Mouse (Mus musculus) fibroblast of lung, adult 2 months (primary cell): ENCODE measurements around the gene Gm49673.
"Not testable (repeated sequence)": the region's sequence is repeated elsewhere in the genome, so short reads cannot be mapped to it uniquely, and the experiment has no call there.

Experiments
- DNase-seq: peaks from one replicate; pipeline ENCODE4 v3.0.0-alpha.2; 2011; ENCODE audit warnings: low read depth

Gene Gm49673

GRCm38 (mm10) chr17:8130849-8131248 lies 16.7 kb downstream of the Gm49673 start:
- DNase-seq: not testable (repeated sequence)

DNA sequence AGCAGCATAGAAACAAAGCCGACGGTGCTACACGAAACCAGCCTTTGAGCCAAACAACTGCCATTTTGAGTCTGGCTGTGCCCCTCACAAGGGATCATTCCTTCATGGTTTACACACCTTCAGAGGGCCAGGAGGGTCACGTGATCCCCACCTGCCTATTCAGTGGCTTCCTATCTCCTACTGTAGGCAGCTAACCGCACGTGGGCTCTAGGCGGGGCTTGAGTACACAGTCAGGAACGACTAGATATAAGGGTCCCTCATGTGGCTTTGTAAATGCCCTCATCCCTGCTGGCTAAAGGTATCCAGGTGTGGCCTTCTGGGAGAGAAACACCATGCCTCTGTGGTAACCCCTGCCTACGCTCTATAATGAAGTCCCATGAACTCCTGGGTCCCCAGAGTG lies 18.0 kb downstream of the Gm49673 start:
- not testable (repeated sequence) for DNase-seq

- DNase-seq: not testable (repeated sequence)
Measured at GRCm38 (mm10) chr17:8128326-8128993, 19.1 kb downstream of the Gm49673 start.

GRCm38 (mm10) chr17:8124586-8124985 lies 23.0 kb downstream of the Gm49673 start:
- not testable (repeated sequence) for DNase-seq

GRCm38 (mm10) chr17:8122974-8123373 lies 24.6 kb downstream of the Gm49673 start:
- not testable (repeated sequence) for DNase-seq

GRCm38 (mm10) chr17:8116928-8117327 lies 30.7 kb downstream of the Gm49673 start:
- not testable (repeated sequence) for DNase-seq

DNA sequence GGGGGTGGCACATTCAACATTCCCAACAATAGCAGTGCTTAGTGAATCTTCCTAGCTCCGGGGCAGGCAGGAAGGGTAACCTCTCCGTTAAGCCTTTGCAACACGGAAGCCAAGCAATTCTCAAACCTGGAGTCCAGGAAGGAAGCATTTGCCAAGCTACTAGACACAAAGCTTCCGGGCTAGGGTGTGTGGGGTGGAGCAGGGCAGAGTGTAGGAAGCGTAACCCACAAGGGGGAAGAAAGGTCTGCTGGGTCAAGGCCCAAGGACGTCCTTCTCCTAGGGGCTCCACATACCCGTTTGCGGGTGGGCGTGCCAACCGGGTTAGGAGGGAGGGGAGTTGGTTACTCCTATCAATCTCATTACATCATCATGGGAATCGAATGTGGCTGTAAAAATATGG lies 31.2 kb downstream of the Gm49673 start:
- not testable (repeated sequence) for DNase-seq

- not testable (repeated sequence) for DNase-seq
Measured at GRCm38 (mm10) chr17:8112199-8112598, 35.4 kb downstream of the Gm49673 start.

DNA sequence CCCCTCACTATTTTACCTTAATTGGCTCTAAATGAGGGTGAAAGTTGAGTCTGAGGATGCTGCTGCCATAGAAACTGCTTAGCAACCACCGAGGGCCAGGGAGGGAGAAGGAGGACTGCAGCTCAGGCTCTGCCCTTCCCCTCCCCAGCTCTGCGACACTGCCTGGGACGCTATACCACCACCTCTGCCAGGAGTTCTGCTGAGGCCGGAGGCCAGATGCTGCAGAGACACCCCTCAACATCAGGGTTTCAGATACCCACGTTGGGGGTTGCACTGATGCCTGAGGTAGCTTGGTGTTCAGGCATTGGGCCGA lies 46.3 kb downstream of the Gm49673 start:
- DNase-seq: not testable (repeated sequence)

- DNase-seq: not testable (repeated sequence)
Measured at GRCm38 (mm10) chr17:8100405-8101296, 46.9 kb downstream of the Gm49673 start.

- not testable (repeated sequence) for DNase-seq
Measured at GRCm38 (mm10) chr17:8096199-8096598, 51.4 kb downstream of the Gm49673 start.

DNA sequence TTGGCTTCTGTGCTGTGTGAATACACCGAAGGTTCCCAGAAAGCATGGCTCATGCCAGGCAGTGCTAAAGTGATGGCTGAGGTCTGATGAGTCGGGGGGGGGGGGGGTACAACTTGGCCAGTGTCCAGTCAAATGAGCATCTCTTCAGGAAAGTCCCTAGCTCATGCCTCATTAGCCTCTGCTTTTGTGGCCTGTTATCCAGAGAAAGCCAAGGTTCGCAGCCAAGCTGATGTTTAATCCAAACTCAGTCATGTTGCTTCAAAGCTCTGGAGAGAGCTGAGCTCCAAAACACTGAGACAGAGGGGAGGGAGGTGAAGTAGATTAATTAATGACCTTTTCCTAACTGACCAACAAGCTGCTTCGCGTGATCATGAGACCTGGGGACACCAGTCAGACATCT lies 51.9 kb downstream of the Gm49673 start:
- not testable (repeated sequence) for DNase-seq

GRCm38 (mm10) chr17:8092537-8093526 lies 54.8 kb downstream of the Gm49673 start:
- DNase-seq: not testable (repeated sequence)

DNA sequence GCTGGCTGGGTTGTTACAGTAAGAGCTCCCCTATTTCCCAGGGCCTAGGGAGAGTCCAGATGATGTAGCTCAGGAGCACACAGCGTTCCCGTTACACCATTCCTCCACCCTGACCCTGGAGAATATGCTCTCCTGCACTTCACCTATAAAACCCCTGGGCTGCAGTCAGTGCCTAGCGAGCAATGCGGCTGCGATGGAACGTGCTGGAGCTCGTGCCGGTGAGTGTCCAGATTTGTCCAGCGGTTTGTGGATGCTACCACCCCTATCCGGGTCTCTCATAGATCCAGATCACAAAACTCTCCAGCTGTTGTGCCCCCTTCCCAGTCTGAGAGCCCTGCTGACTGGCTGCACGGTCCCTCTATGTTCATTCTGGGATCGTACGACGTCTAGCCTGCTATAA lies 56.3 kb downstream of the Gm49673 start:
- DNase-seq: not testable (repeated sequence)

DNA sequence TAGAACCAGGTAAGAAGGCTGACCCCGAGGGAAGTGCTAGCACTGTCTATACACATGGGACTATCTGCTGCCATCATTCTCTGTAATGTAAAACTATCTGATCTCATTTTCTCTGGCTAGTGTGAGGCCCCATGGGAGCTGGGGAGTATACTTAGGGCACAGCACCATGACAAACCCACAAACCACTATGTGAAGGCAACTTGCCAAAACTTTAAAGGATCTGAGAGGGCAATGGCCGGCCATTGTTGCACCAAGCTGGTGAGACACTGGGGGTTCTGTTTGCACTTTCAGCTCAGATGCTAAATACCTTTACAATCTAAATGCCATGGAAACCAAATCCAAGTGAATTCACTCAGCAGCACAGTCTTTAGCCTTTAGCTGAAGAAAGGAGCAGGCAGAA lies 77.7 kb downstream of the Gm49673 start:
- not testable (repeated sequence) for DNase-seq

GRCm38 (mm10) chr17:8056637-8057138 lies 90.9 kb downstream of the Gm49673 start:
- DNase-seq: not testable (repeated sequence)

- DNase-seq: not testable (repeated sequence)
Measured at GRCm38 (mm10) chr17:8055919-8056589, 91.5 kb downstream of the Gm49673 start.

GRCm38 (mm10) chr17:8051247-8051646 lies 96.3 kb downstream of the Gm49673 start:
- DNase-seq: peak; percentile 3

GRCm38 (mm10) chr17:8050218-8050617 lies 97.4 kb downstream of the Gm49673 start:
- not testable (repeated sequence) for DNase-seq

GRCm38 (mm10) chr17:8046178-8046577 lies 101.4 kb downstream of the Gm49673 start:
- DNase-seq: not testable (repeated sequence)

GRCm38 (mm10) chr17:8041197-8041596 lies 106.4 kb downstream of the Gm49673 start:
- not testable (repeated sequence) for DNase-seq
